Mouse (Mus musculus) liver, embryonic 16.5 days (tissue): ENCODE results near the gene Eif5a. TPM values are rescaled to one million over a fixed set of nuclear protein-coding genes. Genes with fewer than 3 reads are reported as not detected.

Experiments
- ATAC-seq: fragments of 200-750 bp; cut with Nextera tagmentation; 2 replicates; pipeline ENCODE4 v1.8.0; 2017; ENCODE audit warnings: low read depth, mild to moderate bottlenecking, moderate number of reproducible peaks, moderate library complexity
- H3K27ac ChIP-seq: fragments of 300-500 bp; sonication (generic); 2 replicates; pipeline ENCODE4 v1.5.1; 2014; ENCODE audit warnings: mild to moderate bottlenecking, low read length
- H3K27me3 ChIP-seq: fragments of 300-500 bp; sonication (generic); 2 replicates; pipeline ENCODE4 v1.6.1; 2014; ENCODE audit warnings: low read depth, low read length, mixed read lengths; ENCODE audit not compliant: control insufficient read depth, insufficient read depth
- H3K36me3 ChIP-seq: fragments of 300-500 bp; sonication (generic); 2 replicates; pipeline ENCODE4 v1.6.1; 2014; ENCODE audit warnings: mild to moderate bottlenecking; ENCODE audit not compliant: control insufficient read depth, insufficient read depth
- H3K4me1 ChIP-seq: fragments of 300-500 bp; sonication (generic); 2 replicates; pipeline ENCODE4 v1.6.1; 2014; ENCODE audit warnings: low read depth, low read length, mixed read lengths; ENCODE audit not compliant: control insufficient read depth
- H3K4me2 ChIP-seq: fragments of 300-500 bp; sonication (generic); 2 replicates; pipeline ENCODE4 v1.6.1; 2014; ENCODE audit warnings: low read depth, low read length, mixed read lengths
- H3K4me3 ChIP-seq: fragments of 300-500 bp; sonication (generic); 2 replicates; pipeline ENCODE4 v1.5.1; 2014; ENCODE audit warnings: low read depth, mild to moderate bottlenecking, low read length
- H3K9ac ChIP-seq: fragments of 300-500 bp; sonication (generic); 2 replicates; pipeline ENCODE4 v1.6.1; 2014; ENCODE audit warnings: low read depth, low read length
- H3K9me3 ChIP-seq: fragments of 300-500 bp; sonication (generic); replicated peaks from 2 replicates; pipeline ENCODE4 v1.6.1; 2016; ENCODE audit warnings: low read length; ENCODE audit not compliant: control insufficient read depth
- WGBS: fragments of 180-500 bp; shearing (Covaris S2); extraction: QIAGEN DNeasy Blood & Tissue Kit; methylation state at CpG from one replicate; pipeline ENCODE4 v1.1.7; 2014; ENCODE audit not compliant: insufficient replicate concordance; 5-methylcytosine and 5-hydroxymethylcytosine counted together
- polyA plus RNA-seq: library from polyadenylated mRNA; unstranded; fragments of >200 nt; fragmentation: Nextera tagmentation; extraction: Ambion mirVana; gene quantifications from 2 replicates; pipeline ENCODE4 v1.2.1, GENCODE M21; 2015

The Eif5a gene
- polyA plus RNA-seq, 1 experiment from 2014 or later = 1,065 TPM

DNA sequence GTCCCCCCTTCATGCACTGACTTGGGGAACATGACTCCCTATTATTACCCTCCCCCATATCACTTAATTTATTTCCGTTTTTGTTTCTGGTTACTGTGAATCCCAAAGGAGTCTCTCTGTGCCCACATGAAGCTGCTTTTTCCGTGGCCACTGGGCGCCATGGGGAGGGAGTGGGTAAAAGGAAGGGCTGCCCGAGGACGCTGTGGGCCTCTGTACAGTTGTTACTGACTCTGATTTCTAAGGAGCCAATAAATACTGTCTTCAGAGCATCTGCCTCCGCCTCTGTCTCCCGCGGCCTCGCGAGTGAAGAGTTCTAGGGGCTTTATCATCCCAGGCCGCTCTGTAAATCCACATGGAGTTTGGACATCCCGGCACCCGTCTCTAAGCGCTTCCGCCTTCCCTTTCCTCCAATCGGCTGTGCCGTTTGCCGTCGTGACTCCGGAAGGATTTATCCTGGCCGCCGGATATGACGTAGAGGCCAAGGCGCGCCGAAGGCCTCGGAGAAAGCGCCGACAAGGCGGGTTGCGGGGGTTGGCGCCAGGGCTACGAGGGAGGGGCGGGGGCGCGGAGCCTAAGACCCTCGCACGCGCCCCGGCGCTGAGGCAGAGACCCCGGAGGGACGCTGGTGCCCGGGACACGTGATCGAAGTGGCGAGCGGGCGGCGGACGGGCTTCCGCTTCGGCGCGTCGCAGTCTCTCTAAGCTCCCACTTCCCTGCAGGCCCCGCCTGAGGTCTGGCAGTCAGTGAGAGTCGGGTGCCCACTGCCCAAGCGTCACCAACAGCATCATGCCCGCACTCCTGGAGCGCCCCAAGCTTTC, 8.0 kb downstream of the Eif5a start, which contains the start of gene Gps2:
Gps2 (plus strand) TSS at position 335 of the 818 bp plus-strand sequence.
- Histone ChIP-seq H3K4me2 (peak within 1 kb of the TSS; percentile 96), H3K36me3 (peaks cover 65% of the 10 kb centered on the region), H3K4me1 (peaks cover 44% of the 10 kb centered on the region), H3K9ac (peak within 1 kb of the TSS; percentile 94), H3K9me3 (no peaks in the 10 kb centered on the region), H3K27ac (peak within 1 kb of the TSS; percentile 99), H3K27me3 (no peaks in the 10 kb centered on the region), H3K4me3 (peak within 1 kb of the TSS; percentile 93)
- 2% methylated on average over 61 of the region's 61 CpGs for WGBS
- peak; percentile 75 for ATAC-seq

DNA sequence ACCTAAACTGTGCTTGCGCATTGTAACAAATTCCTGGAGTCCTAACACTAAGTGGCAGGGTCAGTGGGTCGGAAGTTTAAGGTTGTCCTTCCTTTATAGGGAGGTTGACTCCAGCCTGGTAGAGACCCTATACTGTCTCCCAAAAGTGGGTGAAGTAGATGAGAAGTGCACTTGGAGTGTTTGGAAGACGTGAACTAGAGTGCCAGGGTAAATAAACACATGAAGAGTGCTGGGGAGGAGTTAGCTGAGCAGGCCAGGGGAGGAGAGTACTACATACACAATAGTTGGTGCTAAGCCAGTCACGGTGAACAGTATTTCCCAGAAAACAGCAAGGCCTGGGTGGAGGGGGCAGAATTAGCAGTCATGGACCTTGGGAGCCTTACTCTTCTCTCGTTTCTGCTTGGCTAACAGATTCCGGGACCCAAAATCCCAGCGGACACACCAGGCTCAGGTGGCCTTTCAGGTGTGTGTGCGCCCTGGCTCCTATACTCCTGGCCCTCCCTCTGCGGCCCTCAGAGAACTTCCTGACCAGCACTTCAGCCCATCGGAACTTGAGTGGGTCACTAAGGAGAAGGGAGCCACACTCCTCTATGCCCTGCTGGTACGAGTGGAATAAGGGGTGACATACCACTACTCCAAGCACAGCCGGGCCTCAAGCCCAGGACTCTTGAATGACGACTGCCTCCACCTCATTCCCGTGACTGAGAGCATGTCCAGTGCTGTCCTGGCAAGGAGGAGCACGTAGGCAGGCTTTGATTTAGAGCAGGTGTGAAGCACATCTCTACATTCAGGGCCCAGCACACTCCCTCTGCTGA, 8.8 kb downstream of the Eif5a start:
- Histone ChIP-seq H3K4me3 (peak overlapping the region; percentile 93), H3K4me2 (peak overlapping the region; percentile 96), H3K27me3 (no peaks in the 10 kb centered on the region), H3K9ac (peak overlapping the region; percentile 94), H3K36me3 (peaks cover 65% of the 10 kb centered on the region), H3K27ac (peak overlapping the region; percentile 71), H3K9me3 (no peaks in the 10 kb centered on the region), H3K4me1 (peaks cover 36% of the 10 kb centered on the region)
- ATAC-seq = no peak
- 74% methylated on average over 15 of the region's 15 CpGs for WGBS

DNA sequence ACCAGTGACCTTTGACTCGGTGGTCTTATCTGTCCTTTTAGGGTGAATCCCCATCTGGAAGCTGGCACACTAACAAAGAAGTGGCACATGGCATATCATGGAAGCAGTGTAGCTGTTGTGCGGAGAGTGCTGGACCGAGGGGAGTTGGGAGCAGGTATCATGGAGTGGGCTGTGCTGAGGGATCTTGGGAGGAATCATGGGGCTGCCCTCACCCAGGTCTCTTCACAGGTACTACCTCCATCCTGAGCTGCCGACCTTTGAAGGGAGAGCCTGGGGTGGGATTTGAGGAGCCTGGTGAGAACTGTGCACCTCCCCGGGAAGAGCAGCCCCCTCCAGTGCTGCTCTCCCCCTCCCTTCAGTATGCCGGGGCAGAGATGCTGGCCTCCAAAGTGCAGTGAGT, 10.1 kb downstream of the Eif5a start:
- H3K4me1 ChIP-seq = peaks cover 24% of the 10 kb centered on the region
- ATAC-seq = no peak
- no peak overlapping the region for H3K27ac ChIP-seq
- H3K9me3 ChIP-seq = no peaks in the 10 kb centered on the region
- no peak overlapping the region for H3K9ac ChIP-seq
- no peaks in the 10 kb centered on the region for H3K27me3 ChIP-seq
- WGBS = 81% methylated on average over 6 of the region's 6 CpGs
- no peak overlapping the region for H3K4me2 ChIP-seq
- no peak overlapping the region for H3K4me3 ChIP-seq
- peaks cover 65% of the 10 kb centered on the region for H3K36me3 ChIP-seq

DNA sequence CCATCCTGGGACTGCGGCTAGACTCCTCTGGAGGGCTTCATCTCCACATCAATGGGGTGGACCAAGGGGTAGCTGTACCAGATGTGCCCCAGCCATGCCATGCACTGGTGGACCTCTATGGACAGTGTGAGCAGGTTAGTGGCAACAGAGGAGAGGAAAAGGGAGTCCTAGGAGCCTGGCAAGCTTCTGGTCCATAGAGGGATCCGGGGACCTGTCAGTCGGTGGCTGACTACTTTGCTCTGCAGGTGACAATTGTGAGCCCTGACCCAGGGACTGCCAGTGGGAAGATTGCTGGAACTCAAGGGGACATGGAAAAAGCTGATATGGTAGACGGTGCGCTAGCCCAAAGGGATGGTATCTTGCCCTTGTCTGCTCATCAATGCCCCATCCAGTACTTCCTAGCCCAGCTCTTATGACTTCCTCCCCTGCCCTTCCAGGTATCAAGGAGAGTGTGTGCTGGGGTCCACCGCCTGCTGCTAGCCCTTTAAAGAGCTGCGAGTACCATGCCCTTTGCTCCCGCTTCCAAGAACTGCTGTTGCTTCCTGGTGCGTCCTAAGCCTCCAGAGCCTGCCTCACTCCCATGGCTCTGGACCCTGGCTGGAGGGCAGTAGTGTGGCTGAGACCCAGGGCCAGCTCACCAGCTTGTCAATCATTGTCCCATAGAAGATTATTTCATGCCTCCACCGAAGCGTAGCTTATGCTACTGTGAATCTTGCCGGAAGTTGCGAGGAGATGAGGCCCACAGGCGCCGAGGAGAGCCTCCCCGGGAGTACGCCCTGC, 10.8 kb downstream of the Eif5a start:
- H3K27ac ChIP-seq = no peak overlapping the region
- no peak for ATAC-seq
- no peaks in the 10 kb centered on the region for H3K27me3 ChIP-seq
- 82% methylated on average over 17 of the region's 17 CpGs for WGBS
- H3K9me3 ChIP-seq = no peaks in the 10 kb centered on the region
- peaks cover 66% of the 10 kb centered on the region for H3K36me3 ChIP-seq
- H3K4me3 ChIP-seq = no peak overlapping the region
- no peak overlapping the region for H3K4me2 ChIP-seq
- peaks cover 17% of the 10 kb centered on the region for H3K4me1 ChIP-seq
- H3K9ac ChIP-seq = no peak overlapping the region

DNA sequence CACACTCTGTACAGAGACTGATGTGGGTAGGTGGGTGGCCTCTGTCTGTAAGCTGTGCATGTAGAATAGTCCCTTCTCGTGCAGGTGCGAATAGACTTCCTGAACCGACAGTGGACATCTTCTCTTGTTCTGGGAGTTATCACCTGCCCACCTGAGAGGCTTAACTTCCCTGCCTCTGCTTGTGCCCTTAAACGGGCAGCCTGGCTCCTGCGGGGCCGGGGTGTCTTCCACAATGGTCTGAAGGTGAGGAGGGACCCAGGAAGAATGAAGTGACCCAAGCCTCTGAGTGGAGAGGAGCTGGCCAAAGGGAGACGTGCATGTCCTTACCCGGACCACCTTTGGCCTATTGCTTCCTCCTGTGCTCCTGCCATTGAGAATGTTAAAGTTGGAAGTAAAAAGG, 11.6 kb downstream of the Eif5a start:
- peaks cover 66% of the 10 kb centered on the region for H3K36me3 ChIP-seq
- H3K9ac ChIP-seq = no peak overlapping the region
- no peak overlapping the region for H3K4me2 ChIP-seq
- 84% methylated on average over 8 of the region's 8 CpGs for WGBS
- H3K27ac ChIP-seq = no peak overlapping the region
- no peak overlapping the region for H3K4me3 ChIP-seq
- no peaks in the 10 kb centered on the region for H3K27me3 ChIP-seq
- ATAC-seq = no peak
- H3K4me1 ChIP-seq = peaks cover 9% of the 10 kb centered on the region
- H3K9me3 ChIP-seq = no peaks in the 10 kb centered on the region

DNA sequence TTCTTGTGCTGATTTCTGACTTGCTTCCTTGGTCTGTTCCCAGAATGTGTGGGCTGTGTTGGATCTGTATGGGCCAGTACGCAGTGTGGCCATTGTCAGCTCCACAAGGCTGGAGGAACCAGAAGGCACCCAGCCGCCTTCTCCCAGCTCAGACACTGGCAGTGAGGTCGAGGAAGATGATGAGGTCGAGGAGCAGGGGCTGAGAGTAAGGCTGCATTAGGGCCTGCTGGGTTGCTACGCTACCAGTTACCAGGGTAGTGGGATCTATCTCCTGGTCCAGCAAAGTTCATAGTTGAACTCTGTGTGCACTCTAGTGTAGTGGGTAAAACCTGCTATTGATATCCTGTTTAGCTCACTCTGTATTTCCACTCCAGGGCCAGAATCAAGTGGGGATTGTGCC, 12.6 kb downstream of the Eif5a start:
- Histone ChIP-seq H3K36me3 (peaks cover 69% of the 10 kb centered on the region), H3K9me3 (no peaks in the 10 kb centered on the region), H3K4me1 (peaks cover 6% of the 10 kb centered on the region), H3K4me3 (no peak overlapping the region), H3K27ac (no peak overlapping the region), H3K4me2 (no peak overlapping the region), H3K27me3 (no peaks in the 10 kb centered on the region), H3K9ac (no peak overlapping the region)
- WGBS = 81% methylated on average over 5 of the region's 5 CpGs
- ATAC-seq = no peak

DNA sequence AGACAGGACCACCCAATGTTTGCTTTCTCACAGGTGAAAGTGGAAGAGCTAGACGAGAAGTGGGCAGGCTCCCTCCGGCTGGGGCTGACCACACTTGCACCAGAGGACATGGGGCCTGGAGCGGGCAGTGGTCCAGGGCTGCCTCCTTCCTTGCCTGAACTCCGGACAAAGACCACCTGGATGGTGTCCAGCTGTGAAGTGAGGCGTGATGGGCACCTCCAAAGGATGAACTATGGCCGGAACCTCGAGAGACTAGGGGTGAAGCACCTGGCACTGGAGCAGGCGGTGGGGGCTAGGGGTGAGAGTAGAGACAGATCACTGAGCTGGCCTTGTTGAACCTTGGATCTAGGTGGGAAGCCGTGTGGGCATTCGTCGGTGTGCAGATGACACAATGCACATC, 13.1 kb downstream of the Eif5a start:
- H3K4me1 ChIP-seq = peaks cover 6% of the 10 kb centered on the region
- ATAC-seq = no peak
- peaks cover 73% of the 10 kb centered on the region for H3K36me3 ChIP-seq
- no peak overlapping the region for H3K9ac ChIP-seq
- H3K4me3 ChIP-seq = no peak overlapping the region
- H3K9me3 ChIP-seq = no peaks in the 10 kb centered on the region
- no peak overlapping the region for H3K4me2 ChIP-seq
- 85% methylated on average over 11 of the region's 11 CpGs for WGBS
- H3K27ac ChIP-seq = no peak overlapping the region
- no peaks in the 10 kb centered on the region for H3K27me3 ChIP-seq

DNA sequence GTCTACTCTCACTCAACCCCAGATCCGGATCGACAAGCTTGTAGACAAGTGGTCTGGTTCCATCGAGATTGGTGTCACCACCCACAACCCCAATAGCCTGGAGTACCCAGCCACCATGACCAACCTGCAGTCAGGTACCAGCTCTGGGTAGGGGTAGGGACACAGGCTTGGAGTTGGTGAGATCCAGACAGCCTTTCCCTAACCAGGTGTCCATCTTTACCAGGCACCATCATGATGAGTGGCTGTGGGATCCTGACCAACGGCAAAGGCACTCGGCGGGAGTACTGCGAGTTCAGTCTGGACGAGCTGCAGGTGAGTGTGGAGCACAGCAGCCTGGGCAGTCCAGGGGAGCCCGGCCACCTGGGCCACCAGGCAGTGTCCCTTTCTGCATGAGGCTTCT, 17.4 kb downstream of the Eif5a start:
- H3K4me3 ChIP-seq = no peak overlapping the region
- no peak for ATAC-seq
- peaks cover 49% of the 10 kb centered on the region for H3K36me3 ChIP-seq
- peaks cover 25% of the 10 kb centered on the region for H3K4me1 ChIP-seq
- WGBS = 88% methylated on average over 9 of the region's 9 CpGs
- H3K27ac ChIP-seq = no peak overlapping the region
- H3K4me2 ChIP-seq = no peak overlapping the region
- H3K27me3 ChIP-seq = 0 out of 2 replicates have a peak, but pooled peaks cover 2% of the 10 kb centered on the region
- no peak overlapping the region for H3K9ac ChIP-seq
- H3K9me3 ChIP-seq = no peaks in the 10 kb centered on the region
